Mouse (Mus musculus) lung, postnatal 0 days (tissue): ENCODE results near the gene Hip1r.

ENCODE experiments used
- CTCF ChIP-seq: IDR thresholded peaks from 2 replicates; pipeline ENCODE4 v1.5.1; 2016; ENCODE audit warnings: antibody characterized with exemption, mild to moderate bottlenecking
- EP300 ChIP-seq: IDR thresholded peaks from 2 replicates; pipeline ENCODE4 v1.6.1; 2016; ENCODE audit warnings: antibody characterized with exemption, mild to moderate bottlenecking, control low read depth

GRCm38 (mm10) chr5:124021148-124021547 is 47.7 kb downstream of the Hip1r start:
- TF ChIP-seq CTCF = peak; percentile 13; the same call in 1 of the 2 replicates
- peak; percentile 38; the same call in 1 of the 2 replicates for TF ChIP-seq EP300
